Mouse (Mus musculus) cerebellum, adult 2 months (tissue): ENCODE results near the gene Ythdf2.

Source experiments
- CTCF ChIP-seq: fragments of 200-500 bp; IDR thresholded peaks from 2 replicates; pipeline ENCODE4 v1.5.1; 2011; ENCODE audit warnings: low read depth, mild to moderate bottlenecking, control low read depth, low read length, moderate library complexity, borderline replicate concordance; ENCODE audit not compliant: insufficient read depth
- POLR2A ChIP-seq: fragments of 200-500 bp; IDR thresholded peaks from 2 replicates; pipeline ENCODE4 v1.6.1; 2011; ENCODE audit warnings: low read length, control low read depth, borderline replicate concordance; ENCODE audit not compliant: insufficient read depth

DNA sequence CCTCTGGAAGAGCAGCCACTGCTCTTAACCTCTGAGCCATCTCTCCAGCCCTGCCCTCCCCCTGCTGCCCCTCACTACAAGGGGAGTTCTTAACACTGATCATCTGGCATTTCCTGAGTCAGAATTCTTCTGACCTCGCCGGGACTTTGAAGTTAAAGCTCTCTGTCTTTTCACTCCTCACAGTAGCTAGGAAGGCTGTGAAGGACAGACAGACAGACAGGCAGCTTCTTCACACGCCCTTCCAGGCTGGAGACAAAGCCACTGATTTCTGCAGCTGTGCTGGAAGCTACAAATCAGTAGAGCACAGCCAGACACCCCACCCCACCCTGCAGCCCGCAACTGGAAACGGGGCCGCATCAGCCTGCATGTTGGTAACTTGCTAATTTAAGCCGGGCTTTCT, 75.1 kb downstream of the Ythdf2 start:
- TF ChIP-seq CTCF (no peak), POLR2A (no peak)
